Mouse (Mus musculus) G1E (cell line): ENCODE data around the gene Pld3.

ENCODE experiments used
- CTCF ChIP-seq: IDR thresholded peaks from 2 replicates; pipeline ENCODE4 v1.5.1; 2012; ENCODE audit warnings: low read depth, low read length, inconsistent platforms, mixed read lengths
- GATA1 ChIP-seq: IDR thresholded peaks from 2 replicates; pipeline ENCODE4 v1.6.1; 2012; ENCODE audit warnings: borderline replicate concordance, low read length, inconsistent platforms, mixed read lengths
- GATA2 ChIP-seq: IDR thresholded peaks from 2 replicates; pipeline ENCODE4 v1.6.1; 2012; ENCODE audit warnings: low read depth, low read length, inconsistent platforms, borderline replicate concordance

DNA sequence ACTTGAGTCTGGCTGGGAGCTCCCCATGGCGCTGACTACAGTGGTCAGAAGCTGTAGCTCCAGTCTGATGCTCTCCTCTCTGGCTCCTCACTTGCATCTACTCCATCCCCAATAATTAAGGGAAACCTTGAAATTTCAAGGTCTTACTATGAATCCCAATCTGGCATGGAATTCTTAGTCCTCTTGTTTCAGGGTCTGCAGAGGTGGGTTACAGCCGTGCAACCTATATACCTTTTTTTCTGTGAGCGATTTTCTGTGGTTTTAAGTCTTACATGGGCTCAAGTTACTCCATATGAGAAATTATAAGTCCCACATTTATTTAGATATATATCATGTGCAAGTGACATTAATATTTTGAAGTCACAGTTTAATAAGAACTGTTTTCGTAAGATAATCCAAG is 37.1 kb upstream of the Pld3 start:
- TF ChIP-seq CTCF (no peak), GATA1 (no peak), GATA2 (no peak)
